In genomic region chr6:115946389-115946788, GRCm38 (mm10) we compare ENCODE assay signal across 12 mouse cellular contexts. TPM values are rescaled to one million over a fixed set of nuclear protein-coding genes. Genes with fewer than 3 reads are reported as not detected.
A peak's percentile ranks its signal among the peaks of the same experiment; 100 is the strongest.
DNase-seq lines count a peak whose midpoint lies in the region; ATAC-seq and TF ChIP-seq lines count a peak whose summit lies in the region.
"Had no signal": no experiment of that assay in that cellular context is flagged by ENCODE, and none has a peak within 500 bp of the region (broad histone marks: within the 10 kb centered on the region; RNA-seq: fewer than 3 reads in every experiment).

No protein-coding gene starts in this region.

- H3K36me3 ChIP-seq in heart, postnatal 0 days (replicated peaks; ENCODE audit: control insufficient read depth, insufficient read depth, low read length): no peaks in the 10 kb centered on the region
- no peaks in the 10 kb centered on the region for H3K36me3 ChIP-seq in CH12.LX (replicated peaks in 1 of 2; ENCODE audit: control insufficient read depth in 1 of 2, insufficient read depth in 1 of 2, low read length in 1 of 2)
- no peaks in the 10 kb centered on the region for H3K36me3 ChIP-seq in kidney, embryonic 14.5 days (ENCODE audit: control insufficient read depth, insufficient read depth, low read length)

- no peak for TF ChIP-seq EP300 in heart, postnatal 0 days (IDR thresholded peaks at IDR 0.05; ENCODE audit: low read depth)
- peak; percentile 75 for TF ChIP-seq EP300 in CH12.LX (IDR thresholded peaks at IDR 0.05; ENCODE audit: low read length)

- H3K27ac ChIP-seq in heart, postnatal 0 days (ENCODE audit: low read depth): no peak overlapping the region
- peak overlapping the region; percentile 96 for H3K27ac ChIP-seq in CH12.LX (ENCODE audit: insufficient read depth, low read depth)
- H3K27ac ChIP-seq in bone marrow macrophage, adult 2 months (ENCODE audit: insufficient read depth, low read depth, low read length): peak overlapping the region; percentile 56
- no peak overlapping the region for H3K27ac ChIP-seq in kidney, embryonic 14.5 days (ENCODE audit: low read depth, low read length)

- no peak; the same call in 1 of the 2 replicates for TF ChIP-seq POLR2A in CH12.LX (IDR thresholded peaks at IDR 0.05; ENCODE audit: low read depth, low read length)
- no peak for TF ChIP-seq POLR2A in bone marrow macrophage, adult 2 months (IDR thresholded peaks at IDR 0.05; ENCODE audit: borderline replicate concordance, low read depth, low read length)

- intact Hi-C loops in heart, postnatal 25 days (cut with DNase I): no loop called here
- intact Hi-C loops in left cerebral cortex, postnatal 25 days (cut with DNase I): no loop called here

- H3K9me3 ChIP-seq in heart, postnatal 0 days (replicated peaks; ENCODE audit: control insufficient read depth, low read length): no peaks in the 10 kb centered on the region
- H3K9me3 ChIP-seq in CH12.LX (replicated peaks; ENCODE audit: low read length): peaks cover 1% of the 10 kb centered on the region
- peaks cover under 1% of the 10 kb centered on the region; the same call in 1 of the 2 replicates for H3K9me3 ChIP-seq in kidney, embryonic 14.5 days (ENCODE audit: control insufficient read depth, low read length)

- H3K4me1 ChIP-seq in heart, postnatal 0 days (ENCODE audit: control insufficient read depth, insufficient read depth): peaks cover 23% of the 10 kb centered on the region
- H3K4me1 ChIP-seq in CH12.LX (ENCODE audit: control insufficient read depth in 1 of 2, insufficient read depth in 2 of 2): peaks cover 42 to 63% of the 10 kb centered on the region in 2 experiments
- peaks cover 49% of the 10 kb centered on the region for H3K4me1 ChIP-seq in bone marrow macrophage, adult 2 months (ENCODE audit: control insufficient read depth, insufficient read depth, low read length)
- H3K4me1 ChIP-seq in kidney, embryonic 14.5 days (ENCODE audit: control insufficient read depth, insufficient read depth, low read length): 0 out of 2 replicates have a peak, but pooled peaks cover 3% of the 10 kb centered on the region

- no peak overlapping the region for H3K4me2 ChIP-seq in heart, postnatal 0 days (ENCODE audit: low read depth, low read length)
- peak overlapping the region; percentile 72 for H3K4me2 ChIP-seq in CH12.LX (ENCODE audit: insufficient read depth, low read depth, poor library complexity, severe bottlenecking)
- no peak overlapping the region for H3K4me2 ChIP-seq in kidney, embryonic 14.5 days (replicated peaks; ENCODE audit: low read depth, low read length)

- no peak overlapping the region for H3K9ac ChIP-seq in heart, postnatal 0 days (replicated peaks; ENCODE audit: low read depth, low read length)
- H3K9ac ChIP-seq in CH12.LX (ENCODE audit: insufficient read depth, low read depth): peak overlapping the region; percentile 67
- no peak overlapping the region for H3K9ac ChIP-seq in kidney, embryonic 14.5 days (ENCODE audit: low read depth, low read length)

- H3K27me3 ChIP-seq in heart, postnatal 0 days (ENCODE audit: control insufficient read depth, insufficient read depth, low read length): no peaks in the 10 kb centered on the region
- H3K27me3 ChIP-seq in CH12.LX (replicated peaks): no peaks in the 10 kb centered on the region
- no peaks in the 10 kb centered on the region for H3K27me3 ChIP-seq in kidney, embryonic 14.5 days (ENCODE audit: control insufficient read depth, insufficient read depth, low read length)

- WGBS in heart, postnatal 0 days: 10% methylated on average over 6 of the region's 6 CpGs
- 75% methylated on average over 6 of the region's 6 CpGs for WGBS in kidney, embryonic 14.5 days

- H3K79me2 ChIP-seq in CH12.LX (replicated peaks; ENCODE audit: control insufficient read depth, extremely low read depth, insufficient read depth, poor library complexity, severe bottlenecking): no peaks in the 10 kb centered on the region

- TF ChIP-seq RAD21 in CH12.LX (IDR thresholded peaks at IDR 0.05; ENCODE audit: low read depth, low read length): no peak

- H3K4me3 ChIP-seq in heart, postnatal 0 days (ENCODE audit: low read depth, low read length): no peak overlapping the region
- H3K4me3 ChIP-seq in CH12.LX (replicated peaks in 1 of 3; ENCODE audit: low read depth in 2 of 3, low read length in 2 of 3, poor library complexity in 1 of 3): no peak overlapping the region
- no peak overlapping the region for H3K4me3 ChIP-seq in bone marrow macrophage, adult 2 months (ENCODE audit: insufficient read depth, low read length)
- no peak overlapping the region for H3K4me3 ChIP-seq in kidney, embryonic 14.5 days (ENCODE audit: low read length)

- DNase-seq in heart, postnatal 0 days (ENCODE audit: low spot score): no peak
- no peak for DNase-seq in heart, postnatal 25 days (ENCODE audit: low spot score)
- peak; percentile 70 for DNase-seq in CH12.LX (ENCODE audit: extremely low read depth)
- DNase-seq in lung, postnatal 10 days: peak; percentile 55
- DNase-seq in gastrocnemius, postnatal 4 days (ENCODE audit: low spot score in 2 of 2): no peak
- no peak for DNase-seq in left cerebral cortex, postnatal 25 days (ENCODE audit: low spot score in 2 of 2)
- DNase-seq: thymus, postnatal 14 days had no signal

- TF ChIP-seq CTCF in heart, postnatal 0 days (IDR thresholded peaks at IDR 0.05; ENCODE audit: low read depth): no peak
- TF ChIP-seq CTCF in CH12.LX (conservative IDR thresholded peaks at IDR 0.05 in 1 of 2, IDR thresholded peaks at IDR 0.05 in 1 of 2; ENCODE audit: low read depth in 2 of 2, low read length in 2 of 2): no peak
- TF ChIP-seq CTCF in bone marrow macrophage, adult 2 months (IDR thresholded peaks at IDR 0.05; ENCODE audit: low read depth, low read length): no peak

- ATAC-seq in heart, postnatal 0 days (ENCODE audit: insufficient read depth, low read depth): peak; percentile 50
- no peak for ATAC-seq in kidney, embryonic 14.5 days (ENCODE audit: low FRiP score, low TSS enrichment)

- in situ Hi-C loops in CH12.LX (cut with MboI; ENCODE audit: low pct_ligation_motif_present, low pct_unique_long_range_greater_than_20kb, low sequenced_read_pairs): no loop called here

- dilution Hi-C loops in CH12.LX (cut with MboI; ENCODE audit: extremely low pct_ligation_motif_present, extremely low pct_unique_long_range_greater_than_20kb, low sequenced_read_pairs): no loop called here

TF ChIP-seq in CH12.LX, 34 proteins besides CTCF, POLR2A, EP300 and RAD21 (continues in another document):
- TF ChIP-seq GABPA (IDR thresholded peaks at IDR 0.05; ENCODE audit: insufficient replicate concordance, low read depth, low read length) (no peak), BHLHE40 (IDR thresholded peaks at IDR 0.05; ENCODE audit: low read depth, low read length) (peak; percentile 72), MAFK (IDR thresholded peaks at IDR 0.05; ENCODE audit: insufficient replicate concordance, low read length) (no peak), MAZ (IDR thresholded peaks at IDR 0.05; ENCODE audit: low read depth, low read length) (0 out of 2 replicates have a peak, but pooled peaks have one; percentile 69), ZKSCAN1 (IDR thresholded peaks at IDR 0.05; ENCODE audit: borderline replicate concordance, low read depth, low read length) (no peak), MAX (IDR thresholded peaks at IDR 0.05; ENCODE audit: low read length) (0 out of 2 replicates have a peak, but pooled peaks have one; percentile 52), NRF1 (IDR thresholded peaks at IDR 0.05; ENCODE audit: low read depth, low read length) (no peak), CHD2 (IDR thresholded peaks at IDR 0.05; ENCODE audit: low read length) (peak; percentile 87), TCF12 (IDR thresholded peaks at IDR 0.05; ENCODE audit: low read depth, low read length) (peak; percentile 67), SMC3 (IDR thresholded peaks at IDR 0.05; ENCODE audit: low read depth, low read length) (no peak; the same call in 1 of the 2 replicates), HCFC1 (IDR thresholded peaks at IDR 0.05; ENCODE audit: low read depth, low read length) (no peak)

RNA-seq across cellular contexts. Expression of gene H1foo, which starts 1.7 kb away (rescaled TPM):
- total RNA-seq in heart, postnatal 0 days (2014; rRNA removed; ENCODE audit: low replicate concordance): not detected in 2 replicates
- polyA plus RNA-seq in heart, postnatal 0 days (2015; fragmentation: Nextera tagmentation; extraction: Ambion mirVana): not detected in 2 replicates
- not detected for total RNA-seq in heart, postnatal 25 days (2021)
- total RNA-seq in CH12.LX (2012; rRNA removed): 0.89 and 1.3 TPM in 2 replicates
- 0.77 and 0.90 TPM in 2 replicates for total RNA-seq in CH12.LX (2014; rRNA removed)
- 1.0 and 1.4 TPM in 2 replicates for polyA plus RNA-seq in CH12.LX (2012; ENCODE audit: insufficient read length, low read depth)
- not detected in 2 replicates for polyA plus RNA-seq in bone marrow macrophage, adult 2 months (2012; ENCODE audit: insufficient read depth, insufficient read length, missing spikeins)
- not detected for total RNA-seq in gastrocnemius, postnatal 4 days (2021)
- total RNA-seq in left cerebral cortex, postnatal 25 days (2021): not detected
- not detected in 2 replicates for polyA plus RNA-seq in kidney, embryonic 14.5 days (2014; fragmentation: Nextera tagmentation; extraction: Ambion mirVana)
- total RNA-seq: heart, adult 18-20 months; left cerebral cortex, adult 18-20 months had no signal
- polyA plus RNA-seq: lung, embryonic 16.5 days had no signal

RNA-seq across cellular contexts. Expression of gene Rho, which starts 14.8 kb away (rescaled TPM):
- 1.3 TPM in 1 of 2 replicates, not detected in the other for total RNA-seq in heart, postnatal 0 days (2014; rRNA removed; ENCODE audit: low replicate concordance)
- polyA plus RNA-seq in heart, postnatal 0 days (2015; fragmentation: Nextera tagmentation; extraction: Ambion mirVana): 0.04 TPM in 1 of 2 replicates, not detected in the other
- under 1 TPM; 0.18 to 0.34 TPM for total RNA-seq in heart, postnatal 25 days (2021)
- total RNA-seq in CH12.LX (2012; rRNA removed): 0.04 and 0.17 TPM in 2 replicates
- 0.04 TPM in 1 of 2 replicates, not detected in the other for total RNA-seq in CH12.LX (2014; rRNA removed)
- not detected in 2 replicates for polyA plus RNA-seq in CH12.LX (2012; ENCODE audit: insufficient read length, low read depth)
- not detected in 2 replicates for polyA plus RNA-seq in bone marrow macrophage, adult 2 months (2012; ENCODE audit: insufficient read depth, insufficient read length, missing spikeins)
- total RNA-seq in gastrocnemius, postnatal 4 days (2021): under 1 TPM; 0.62 to 0.93 TPM
- total RNA-seq in left cerebral cortex, postnatal 25 days (2021): under 1 TPM in 1 of 2 experiments, not detected in 1; 0.25 TPM
- polyA plus RNA-seq in kidney, embryonic 14.5 days (2014; fragmentation: Nextera tagmentation; extraction: Ambion mirVana): 0.06 TPM in 1 of 2 replicates, not detected in the other
- total RNA-seq: heart, adult 18-20 months had no signal

RNA-seq across cellular contexts. Expression of gene Plxnd1, which starts 48.4 kb away (rescaled TPM):
- 82.4 and 166 TPM in 2 replicates for total RNA-seq in heart, postnatal 0 days (2014; rRNA removed; ENCODE audit: low replicate concordance)
- polyA plus RNA-seq in heart, postnatal 0 days (2015; fragmentation: Nextera tagmentation; extraction: Ambion mirVana): 28.1 and 37.7 TPM in 2 replicates
- 10 to 100 TPM; 79.7 to 91.8 TPM for total RNA-seq in heart, postnatal 25 days (2021)
- total RNA-seq in CH12.LX (2012; rRNA removed) (69.2 and 73.8 TPM in 2 replicates), CH12.LX (2014; rRNA removed) (20.4 and 27.7 TPM in 2 replicates)
- 49.3 and 63.2 TPM in 2 replicates for polyA plus RNA-seq in CH12.LX (2012; ENCODE audit: insufficient read length, low read depth)
- 205 and 222 TPM in 2 replicates for polyA plus RNA-seq in bone marrow macrophage, adult 2 months (2012; ENCODE audit: insufficient read depth, insufficient read length, missing spikeins)
- 100 to 1,000 TPM; 125 to 133 TPM for total RNA-seq in gastrocnemius, postnatal 4 days (2021)
- total RNA-seq in left cerebral cortex, postnatal 25 days (2021): 100 to 1,000 TPM; 111 to 124 TPM
- 58.3 and 62.7 TPM in 2 replicates for polyA plus RNA-seq in kidney, embryonic 14.5 days (2014; fragmentation: Nextera tagmentation; extraction: Ambion mirVana)

Comparison
In these comparisons a context has a peak if more than half of its experiments do, and no peak if none do; other contexts are left out.
1. DNase-seq: peak in CH12.LX (single experiment) and lung, postnatal 10 days (single experiment); none in heart, postnatal 0 days (single experiment), heart, postnatal 25 days (single experiment), gastrocnemius, postnatal 4 days (0 of 2) and left cerebral cortex, postnatal 25 days (0 of 2).
2. H3K27ac ChIP-seq: peak in CH12.LX (single experiment) and bone marrow macrophage, adult 2 months (single experiment); none in heart, postnatal 0 days (single experiment) and kidney, embryonic 14.5 days (single experiment).